Mouse (Mus musculus): Measurements from ENCODE around the gene Slc46a3.

Slc46a3 gene

DNA sequence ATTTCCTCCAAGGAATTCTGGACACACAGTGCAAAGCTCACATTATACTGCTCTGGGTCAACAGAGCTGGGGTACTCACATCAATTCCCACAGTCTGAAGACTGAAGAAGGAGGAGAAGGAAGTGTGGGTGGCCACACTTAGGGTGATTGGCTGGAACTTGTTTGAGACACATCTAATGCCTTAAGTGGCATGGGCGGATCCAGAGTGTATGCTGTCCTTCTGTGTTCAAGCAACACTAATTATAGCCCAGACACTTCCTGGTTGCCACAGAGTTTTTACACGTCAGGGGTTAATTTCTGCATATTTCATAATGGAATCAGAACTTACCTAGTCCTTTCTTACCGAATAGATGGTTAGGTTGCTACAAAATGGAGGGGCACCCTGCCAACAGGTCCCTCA, 49.3 kb downstream of the Slc46a3 start:
- no peak for DNase-seq (ENCODE audit: low spot score)

DNA sequence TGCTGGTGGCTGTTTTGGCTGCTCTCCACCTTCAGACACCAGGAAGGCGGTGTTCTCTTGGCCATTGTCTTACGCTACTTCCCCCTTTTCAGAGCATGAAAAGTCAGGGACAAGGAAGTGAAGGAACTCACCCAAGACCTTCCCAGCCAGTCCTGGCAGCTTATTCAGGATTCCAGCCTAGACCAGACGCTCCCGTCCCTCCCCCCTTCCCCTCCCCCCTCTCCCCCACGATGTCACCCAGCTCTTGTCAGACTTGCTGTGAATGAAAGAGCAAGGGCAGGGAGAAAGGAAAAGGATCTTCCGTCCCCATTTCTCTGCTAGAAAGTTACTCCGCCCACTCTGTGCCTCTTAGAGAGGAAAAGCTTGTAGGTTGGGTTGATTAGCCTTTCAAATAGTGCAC, 51.3 kb downstream of the Slc46a3 start:
- DNase-seq (ENCODE audit: low spot score) = no peak

DNA sequence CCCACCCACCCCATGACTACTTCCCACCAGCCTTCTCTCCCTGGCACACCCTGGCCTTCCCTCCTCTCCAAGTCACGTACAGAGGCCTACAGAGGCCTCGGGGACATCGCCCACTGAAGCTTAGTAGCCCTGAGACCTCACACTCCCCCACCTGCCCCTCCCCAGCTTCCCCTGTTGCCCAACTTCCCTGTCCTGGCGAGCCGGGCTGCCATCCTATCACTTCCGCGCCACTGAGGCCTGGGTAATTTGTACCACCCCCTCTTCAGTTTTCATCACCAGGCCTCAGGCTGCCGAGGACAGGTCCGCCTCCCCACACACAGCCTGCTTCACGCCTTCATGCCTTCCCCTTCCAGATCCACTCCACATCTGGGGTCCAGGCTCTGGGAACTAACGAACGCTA, 55.2 kb downstream of the Slc46a3 start:
- DNase-seq (ENCODE audit: low spot score) = no peak

DNA sequence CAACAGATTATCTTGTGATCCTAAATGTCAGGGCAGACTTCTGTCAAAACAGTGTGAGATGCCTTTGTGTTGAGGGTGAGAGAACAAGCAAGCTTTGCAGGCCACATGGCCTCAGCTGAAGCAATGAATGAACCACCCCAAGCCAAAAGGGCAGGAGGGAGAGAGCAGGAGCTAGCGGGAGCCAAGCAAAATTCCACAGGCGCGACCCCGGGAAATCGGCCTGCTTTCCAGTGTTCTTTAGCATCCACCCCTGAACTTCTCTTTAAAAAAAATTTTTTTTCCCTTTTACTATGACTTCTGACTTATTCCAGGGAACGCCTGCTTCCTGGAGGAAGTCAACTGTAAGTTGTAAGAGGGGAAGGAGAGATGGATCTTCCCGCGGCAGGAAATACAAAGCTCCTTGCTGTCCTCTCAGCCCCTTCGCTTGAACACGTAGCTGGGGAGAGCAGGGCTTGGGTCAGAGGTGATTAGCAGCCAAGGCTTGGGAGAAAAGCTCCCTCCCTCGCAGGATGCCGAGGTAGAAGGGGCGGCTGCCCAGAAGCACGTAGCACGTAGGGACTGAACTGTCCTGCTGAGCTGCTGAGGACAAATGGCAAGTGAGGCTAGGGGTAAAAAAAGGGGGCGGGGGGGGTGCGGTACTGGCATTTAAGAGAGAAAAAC, 59.6 kb downstream of the Slc46a3 start:
- no peak for DNase-seq (ENCODE audit: low spot score)

DNA sequence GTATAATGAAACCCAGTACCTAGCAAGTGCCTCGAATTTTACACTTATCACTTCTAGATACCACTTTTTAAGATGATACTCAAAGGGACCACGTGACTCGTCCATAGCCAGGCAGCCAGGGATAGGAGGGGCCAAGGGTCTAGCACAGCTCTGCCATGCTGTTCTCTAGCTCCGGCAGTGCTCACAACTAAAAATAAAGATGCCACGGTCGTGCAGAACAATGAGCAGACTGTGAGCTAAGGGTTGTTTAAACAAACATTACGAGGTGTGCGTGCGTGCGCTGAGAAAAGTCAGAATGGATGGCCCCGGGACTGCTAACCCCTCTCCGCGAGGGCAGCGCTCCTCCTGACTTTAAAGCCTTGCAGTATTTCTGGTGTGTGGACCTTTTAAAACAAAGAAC, 61.8 kb downstream of the Slc46a3 start:
- no peak for DNase-seq (ENCODE audit: low spot score)

DNA sequence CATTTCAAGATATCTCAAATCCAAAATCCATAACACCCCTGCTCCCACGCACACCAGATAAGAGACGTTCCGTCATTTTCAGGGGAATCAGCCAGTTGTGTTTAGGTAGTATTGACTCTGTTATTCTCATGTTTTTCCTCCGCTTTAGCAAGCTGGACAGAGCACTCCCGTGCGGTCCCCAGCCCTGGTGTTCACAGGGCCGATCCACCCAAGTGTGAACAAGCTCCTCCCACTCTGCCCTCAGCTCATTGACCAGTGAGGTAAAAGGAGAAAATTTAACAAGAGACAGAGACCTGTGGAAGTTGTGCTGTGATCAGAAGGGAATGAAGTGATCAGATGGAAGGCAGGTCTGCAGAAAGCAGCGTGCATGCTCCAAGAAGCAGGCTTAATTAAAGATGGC, 65.8 kb downstream of the Slc46a3 start:
- DNase-seq (ENCODE audit: low spot score) = no peak

Measured in ovary, postnatal 14 days (tissue).